Mouse (Mus musculus): ENCODE measurements around the gene Ccnt1. TPM values are rescaled to one million over a fixed set of nuclear protein-coding genes. Genes with fewer than 3 reads are reported as not detected.
A peak's percentile ranks its signal among the peaks of the same experiment; 100 is the strongest.

Ccnt1 gene
- polyA plus RNA-seq, 1 experiment, result 13.4 TPM

DNA sequence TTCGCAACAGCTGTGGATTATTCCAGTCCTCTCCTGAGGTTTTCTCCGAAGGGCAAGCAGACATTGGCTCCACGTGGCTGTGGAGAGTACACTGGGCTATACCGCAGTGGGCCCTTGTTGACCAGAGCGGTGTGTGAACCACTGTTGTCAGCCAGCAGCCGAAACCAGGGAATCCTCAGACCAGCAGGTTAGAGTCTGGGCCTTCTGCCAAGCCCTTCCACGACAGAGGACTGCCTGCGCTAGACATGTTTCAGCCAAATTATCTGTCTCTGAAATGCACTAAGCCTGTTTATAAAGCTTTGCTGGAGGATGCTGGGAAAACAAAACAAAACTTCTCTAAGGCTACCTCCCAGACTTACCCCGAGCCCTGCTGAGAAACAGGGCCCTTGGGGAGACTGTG lies 43.8 kb upstream of the Ccnt1 start:
- TF ChIP-seq FOSL1 (IDR thresholded peaks at IDR 0.05; ENCODE audit: insufficient read depth, low read length, poor library complexity, severe bottlenecking) (no peak), CTCF (IDR thresholded peaks at IDR 0.05; ENCODE audit: control insufficient read depth, insufficient read depth, insufficient read length) (no peak), MAX (IDR thresholded peaks at IDR 0.05) (no peak), MYOG (IDR thresholded peaks at IDR 0.05; ENCODE audit: control insufficient read depth, extremely low read depth, insufficient read length) (no peak), CEBPB (IDR thresholded peaks at IDR 0.05; ENCODE audit: low read depth) (no peak), MYOD1 (IDR thresholded peaks at IDR 0.05; ENCODE audit: control insufficient read depth, insufficient read length, low read depth) (no peak), USF1 (IDR thresholded peaks at IDR 0.05; ENCODE audit: low read depth) (no peak)
- Histone ChIP-seq H3K4me3 (ENCODE audit: insufficient read depth, poor library complexity, severe bottlenecking) (no peak overlapping the region), H3ac (ENCODE audit: control insufficient read depth, insufficient read length, low read depth) (no peak overlapping the region), H3K79me3 (ENCODE audit: low read depth) (no peaks in the 10 kb centered on the region), H3K27me3 (ENCODE audit: control insufficient read depth, insufficient read depth, insufficient read length) (no peaks in the 10 kb centered on the region), H3K36me3 (ENCODE audit: control insufficient read depth, insufficient read depth) (no peaks in the 10 kb centered on the region), H3K79me2 (ENCODE audit: control insufficient read depth, insufficient read depth) (no peaks in the 10 kb centered on the region)

DNA sequence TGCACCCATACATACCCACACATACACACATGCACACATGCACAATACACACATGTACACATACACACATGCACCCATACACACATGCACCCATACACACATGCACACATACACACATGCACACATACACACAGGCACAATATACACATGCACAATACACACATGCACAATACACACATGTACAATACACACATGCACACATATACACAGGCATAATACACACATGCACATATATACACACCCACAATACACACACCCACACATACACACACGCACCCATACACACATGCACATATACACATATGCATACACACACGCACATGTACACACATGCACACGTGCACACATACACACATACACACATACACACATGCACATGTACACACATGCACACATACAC lies 41.5 kb upstream of the Ccnt1 start:
- Histone ChIP-seq H3K79me3 (ENCODE audit: low read depth) (peaks cover 4% of the 10 kb centered on the region), H3K4me3 (ENCODE audit: insufficient read depth, poor library complexity, severe bottlenecking) (no peak overlapping the region), H3ac (ENCODE audit: control insufficient read depth, insufficient read length, low read depth) (no peak overlapping the region), H3K79me2 (ENCODE audit: control insufficient read depth, insufficient read depth) (peaks cover 18% of the 10 kb centered on the region), H3K36me3 (ENCODE audit: control insufficient read depth, insufficient read depth) (no peaks in the 10 kb centered on the region), H3K27me3 (ENCODE audit: control insufficient read depth, insufficient read depth, insufficient read length) (no peaks in the 10 kb centered on the region)
- TF ChIP-seq FOSL1 (IDR thresholded peaks at IDR 0.05; ENCODE audit: insufficient read depth, low read length, poor library complexity, severe bottlenecking) (no peak), CTCF (IDR thresholded peaks at IDR 0.05; ENCODE audit: control insufficient read depth, insufficient read depth, insufficient read length) (no peak), MYOD1 (IDR thresholded peaks at IDR 0.05; ENCODE audit: control insufficient read depth, insufficient read length, low read depth) (no peak), CEBPB (IDR thresholded peaks at IDR 0.05; ENCODE audit: low read depth) (no peak), MYOG (IDR thresholded peaks at IDR 0.05; ENCODE audit: control insufficient read depth, extremely low read depth, insufficient read length) (no peak), MAX (IDR thresholded peaks at IDR 0.05) (no peak), USF1 (IDR thresholded peaks at IDR 0.05; ENCODE audit: low read depth) (no peak)

DNA sequence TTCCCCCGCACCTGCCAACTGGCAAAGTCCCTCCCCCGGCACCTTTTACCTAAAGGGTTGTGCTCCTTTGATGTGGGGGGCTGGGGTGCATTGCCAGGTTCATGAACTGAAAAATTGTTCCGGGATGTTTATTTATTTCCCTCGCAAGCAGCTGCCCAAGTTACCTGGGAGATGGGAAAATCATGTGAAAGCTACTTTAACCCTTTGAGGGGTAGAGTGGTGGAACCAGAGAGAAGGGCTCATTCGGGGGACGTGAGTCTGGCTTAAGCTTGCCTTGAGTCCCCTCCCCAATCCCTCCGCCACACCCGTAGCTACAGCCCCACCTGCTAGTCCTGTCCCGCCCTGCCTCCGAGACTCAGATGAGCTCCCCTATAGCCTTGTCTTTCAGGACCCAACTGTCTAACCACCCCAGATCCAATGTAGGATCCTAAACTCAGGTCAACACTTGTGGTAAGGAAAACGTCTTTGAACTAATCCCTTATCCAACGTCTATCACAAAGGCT lies 39.5 kb upstream of the Ccnt1 start:
- Histone ChIP-seq H3K4me3 (ENCODE audit: insufficient read depth, poor library complexity, severe bottlenecking) (peak overlapping the region; percentile 63), H3ac (ENCODE audit: control insufficient read depth, insufficient read length, low read depth) (no peak overlapping the region), H3K36me3 (ENCODE audit: control insufficient read depth, insufficient read depth) (peaks cover 4% of the 10 kb centered on the region), H3K79me3 (ENCODE audit: low read depth) (peaks cover 22% of the 10 kb centered on the region), H3K79me2 (ENCODE audit: control insufficient read depth, insufficient read depth) (peaks cover 38% of the 10 kb centered on the region), H3K27me3 (ENCODE audit: control insufficient read depth, insufficient read depth, insufficient read length) (no peaks in the 10 kb centered on the region)
- no peak for TF ChIP-seq MAX (IDR thresholded peaks at IDR 0.05)

- TF ChIP-seq USF1 (IDR thresholded peaks at IDR 0.05; ENCODE audit: low read depth), result no peak
- TF ChIP-seq CTCF (IDR thresholded peaks at IDR 0.05; ENCODE audit: control insufficient read depth, insufficient read depth, insufficient read length), result no peak
- TF ChIP-seq CEBPB (IDR thresholded peaks at IDR 0.05; ENCODE audit: low read depth), result no peak
- no peak for TF ChIP-seq FOSL1 (IDR thresholded peaks at IDR 0.05; ENCODE audit: insufficient read depth, low read length, poor library complexity, severe bottlenecking)
- H3K79me3 ChIP-seq (ENCODE audit: low read depth), result peaks cover 27% of the 10 kb centered on the region
These were observed 38.8 kb upstream of the Ccnt1 start, which contains the start of gene Adcy6 for GRCm38 (mm10) chr15:98609331-98610130. TSS of gene Adcy6 (minus strand) at chr15:98610076.

DNA sequence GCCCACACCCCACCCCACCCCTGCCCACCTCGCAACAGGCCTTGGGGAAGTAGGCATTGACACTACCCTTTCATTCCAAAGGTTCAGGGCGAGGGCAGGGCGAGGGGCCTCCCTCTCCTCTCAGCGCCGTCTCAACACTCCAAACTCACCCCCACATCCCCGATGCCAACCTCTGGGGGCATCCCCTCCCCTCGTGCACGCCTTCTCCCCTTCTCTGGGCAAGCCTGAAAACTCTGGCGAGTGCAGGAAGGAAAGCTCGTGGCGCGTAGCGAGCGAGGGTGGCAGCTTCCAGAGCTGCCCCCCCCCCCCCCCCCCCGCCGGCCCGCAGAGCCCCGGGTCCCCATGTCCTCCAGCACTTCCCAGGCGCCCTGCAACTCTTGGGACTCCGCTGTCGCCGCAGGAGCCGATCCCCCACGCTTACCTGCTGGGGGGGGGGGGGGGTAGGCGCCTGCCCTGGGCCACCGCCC lies 38.1 kb upstream of the Ccnt1 start:
- Histone ChIP-seq H3K36me3 (ENCODE audit: control insufficient read depth, insufficient read depth) (peaks cover 8% of the 10 kb centered on the region), H3ac (ENCODE audit: control insufficient read depth, insufficient read length, low read depth) (peak overlapping the region; percentile 90), H3K4me3 (ENCODE audit: insufficient read depth, poor library complexity, severe bottlenecking) (peak overlapping the region; percentile 63), H3K79me3 (ENCODE audit: low read depth) (peaks cover 27% of the 10 kb centered on the region), H3K79me2 (ENCODE audit: control insufficient read depth, insufficient read depth) (peaks cover 52% of the 10 kb centered on the region), H3K27me3 (ENCODE audit: control insufficient read depth, insufficient read depth, insufficient read length) (no peaks in the 10 kb centered on the region)
- TF ChIP-seq MAX (IDR thresholded peaks at IDR 0.05) (no peak), CTCF (IDR thresholded peaks at IDR 0.05; ENCODE audit: control insufficient read depth, insufficient read depth, insufficient read length) (no peak)

More at GRCm38 (mm10) chr15:98609331-98610130, 38.8 kb upstream of the Ccnt1 start, which contains the start of gene Adcy6:
- Histone ChIP-seq H3K36me3 (ENCODE audit: control insufficient read depth, insufficient read depth) (peaks cover 4% of the 10 kb centered on the region), H3K27me3 (ENCODE audit: control insufficient read depth, insufficient read depth, insufficient read length) (no peaks in the 10 kb centered on the region), H3K4me3 (ENCODE audit: insufficient read depth, poor library complexity, severe bottlenecking) (peak within 1 kb of the TSS; percentile 63), H3ac (ENCODE audit: control insufficient read depth, insufficient read length, low read depth) (peak within 1 kb of the TSS; percentile 90), H3K79me2 (ENCODE audit: control insufficient read depth, insufficient read depth) (peaks cover 45% of the 10 kb centered on the region)
